Mouse (Mus musculus) left cerebral cortex, adult 11 months (tissue): Measurements from ENCODE around the gene Agbl4.

ENCODE experiments used
- DNase-seq: peaks from one replicate; pipeline ENCODE4 v3.0.0; 2022; ENCODE audit warnings: low spot score

The Agbl4 gene

GRCm38 (mm10) chr4:111447918-111448317 lies 1050.5 kb downstream of the Agbl4 start:
- no peak for DNase-seq

DNA sequence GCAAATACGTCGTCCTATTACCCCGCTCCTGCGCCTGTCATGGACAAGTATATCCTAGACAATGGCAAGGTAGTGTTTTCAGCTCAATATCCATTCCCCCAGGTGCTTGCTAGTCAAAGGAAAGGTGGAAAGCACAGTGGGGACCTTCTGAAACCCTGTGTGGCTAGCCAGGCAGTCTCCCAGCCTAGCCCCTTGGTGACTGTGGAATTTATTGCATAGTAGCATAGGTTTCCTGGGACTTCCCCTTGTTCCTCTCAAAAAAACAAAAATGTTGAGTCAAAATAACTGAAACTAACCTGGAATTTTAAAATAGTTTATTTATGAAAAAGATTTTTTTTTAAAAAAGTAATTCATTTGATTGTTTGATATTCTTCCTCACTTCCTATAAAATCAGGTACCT lies 1051.1 kb downstream of the Agbl4 start:
- no peak for DNase-seq

- DNase-seq: no peak
These were observed 1052.2 kb downstream of the Agbl4 start for GRCm38 (mm10) chr4:111449442-111450199.

DNA sequence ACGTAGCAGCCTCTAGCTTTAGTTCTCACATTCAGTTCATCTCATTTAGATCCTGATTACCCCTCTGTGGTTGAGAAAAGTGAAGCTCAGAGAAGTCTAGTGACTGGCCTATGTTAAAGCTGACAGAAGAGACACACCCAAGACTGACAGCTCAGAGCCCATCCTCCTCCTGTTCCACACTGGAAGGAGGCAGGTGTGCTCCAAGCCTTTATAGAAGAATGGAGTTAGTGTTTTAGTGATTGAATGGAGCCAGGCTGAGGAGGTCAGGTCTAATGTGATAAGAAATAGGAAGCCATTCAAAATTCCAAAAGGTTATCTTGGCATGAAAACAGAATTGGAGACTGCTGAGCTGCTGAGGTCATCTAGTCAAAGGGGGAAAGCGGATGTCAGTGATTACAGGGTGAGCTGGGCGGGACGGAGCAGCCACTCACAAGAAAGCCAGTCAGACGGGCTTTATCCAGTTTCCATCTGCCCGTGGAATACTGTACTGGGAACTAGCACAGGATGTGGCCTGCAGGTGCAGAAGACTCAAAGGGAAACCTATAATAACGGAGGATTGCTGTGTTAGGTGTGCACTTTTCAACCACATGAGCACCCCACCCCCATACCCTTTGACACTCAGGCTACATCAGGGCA lies 1053.9 kb downstream of the Agbl4 start:
- DNase-seq: no peak

- no peak for DNase-seq
These were observed 1054.7 kb downstream of the Agbl4 start for GRCm38 (mm10) chr4:111452192-111452591.

DNA sequence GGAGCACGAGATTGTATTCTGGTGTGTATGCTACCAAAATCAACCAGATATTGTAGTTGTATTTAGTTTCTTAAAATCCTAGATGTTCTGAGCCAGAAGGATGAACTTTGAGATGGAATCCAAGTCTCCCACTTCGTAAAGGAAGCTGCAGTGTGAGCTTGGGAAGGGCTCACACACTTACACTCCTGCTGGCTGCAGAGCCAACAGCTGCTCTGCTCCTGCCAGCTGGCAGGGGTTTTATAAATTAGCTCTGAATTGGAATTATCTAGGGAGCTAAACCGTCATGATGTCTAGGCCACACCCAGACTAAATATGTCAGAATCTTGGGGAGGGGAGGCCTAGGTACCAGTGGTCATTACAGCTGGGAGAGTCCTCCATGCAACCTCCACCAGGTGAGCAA lies 1055.8 kb downstream of the Agbl4 start:
- no peak for DNase-seq

DNA sequence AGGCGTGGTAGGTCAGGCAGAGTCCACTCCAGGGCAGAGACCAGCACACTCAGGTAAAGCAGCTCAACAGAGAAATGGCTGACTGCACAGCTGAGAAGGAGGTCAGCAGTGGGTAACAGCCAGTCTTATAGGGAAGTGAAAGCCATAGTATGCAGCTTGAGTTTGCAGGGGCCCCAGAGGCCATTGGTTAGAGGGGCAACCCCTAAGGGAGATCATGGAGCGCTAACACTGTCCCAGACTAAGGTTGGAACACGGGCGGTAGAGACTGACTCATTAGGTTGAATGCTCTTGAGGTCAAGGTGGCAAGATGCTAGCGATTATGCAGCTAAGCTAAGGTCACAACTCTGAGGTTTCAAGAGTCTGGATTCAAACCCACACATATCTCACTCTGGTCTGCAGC lies 1058.2 kb downstream of the Agbl4 start:
- no peak for DNase-seq

- DNase-seq: no peak
These were observed 1060.1 kb downstream of the Agbl4 start for GRCm38 (mm10) chr4:111457568-111457967.

DNA sequence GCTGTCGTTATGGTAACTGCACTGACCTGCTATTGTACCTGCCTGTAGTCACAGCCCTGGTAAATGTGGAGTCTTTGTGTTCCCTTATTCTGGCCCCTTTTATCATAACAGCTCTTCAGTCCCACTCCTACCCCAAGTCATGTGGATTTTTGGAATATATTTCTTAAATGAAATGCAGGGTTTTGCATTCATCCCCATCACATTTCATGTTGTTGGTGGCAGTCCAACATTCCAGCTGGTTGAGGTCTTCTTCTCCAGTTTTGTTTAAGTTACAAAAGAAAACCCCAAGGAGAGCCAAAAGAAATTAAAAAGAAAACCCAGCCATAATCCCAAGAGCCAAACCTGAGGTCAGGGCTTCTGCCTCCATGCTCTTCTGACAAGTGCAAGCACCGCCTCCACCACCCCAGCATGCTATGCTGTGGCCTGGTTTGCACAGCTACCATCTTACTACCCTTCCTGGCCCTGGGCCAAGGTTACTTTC lies 1069.9 kb downstream of the Agbl4 start:
- no peak for DNase-seq

- no peak for DNase-seq
These were observed 1070.3 kb downstream of the Agbl4 start for GRCm38 (mm10) chr4:111467796-111468195.

- no peak for DNase-seq
These were observed 1072.4 kb downstream of the Agbl4 start for GRCm38 (mm10) chr4:111469847-111470246.

DNA sequence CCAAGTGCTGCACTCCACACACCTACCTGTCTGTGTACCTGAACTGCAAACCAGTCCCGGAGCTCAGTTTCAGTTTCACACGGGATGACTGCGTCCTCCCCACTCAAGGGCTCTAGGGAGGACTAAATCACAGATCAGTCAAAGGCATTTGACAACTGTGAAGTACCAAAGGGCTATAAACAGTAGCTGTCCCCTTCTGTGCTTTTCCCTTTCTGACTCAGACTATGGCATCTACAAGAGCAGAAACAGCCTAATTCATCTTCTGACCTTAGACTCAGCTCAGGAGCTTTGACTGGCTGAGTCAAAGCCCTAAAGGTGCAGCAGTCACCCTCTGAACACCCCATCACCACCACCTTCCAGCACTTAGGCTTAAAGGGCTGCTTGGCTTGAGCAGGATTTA lies 1074.3 kb downstream of the Agbl4 start:
- DNase-seq: no peak

- DNase-seq: no peak
These were observed 1075.0 kb downstream of the Agbl4 start for GRCm38 (mm10) chr4:111472511-111472910.

DNA sequence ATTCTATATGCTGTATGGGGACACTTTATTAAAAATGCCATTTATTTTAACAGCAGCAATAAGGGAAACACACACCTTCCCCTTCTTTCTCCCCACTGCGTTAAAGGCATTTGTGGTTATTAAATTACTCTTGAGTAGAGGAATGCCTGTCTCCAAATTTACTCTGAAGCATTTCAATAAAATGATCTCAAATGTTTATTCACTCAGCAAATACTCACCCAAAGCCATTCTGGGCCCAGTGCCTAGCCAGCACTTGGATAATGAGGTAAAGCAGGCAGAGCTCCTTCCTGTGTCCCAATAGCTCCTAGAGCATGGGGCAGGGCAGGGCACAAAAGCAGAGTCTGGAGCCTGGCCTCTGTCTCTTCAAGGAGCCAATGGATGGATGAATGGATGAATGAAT lies 1075.6 kb downstream of the Agbl4 start:
- DNase-seq: no peak

DNA sequence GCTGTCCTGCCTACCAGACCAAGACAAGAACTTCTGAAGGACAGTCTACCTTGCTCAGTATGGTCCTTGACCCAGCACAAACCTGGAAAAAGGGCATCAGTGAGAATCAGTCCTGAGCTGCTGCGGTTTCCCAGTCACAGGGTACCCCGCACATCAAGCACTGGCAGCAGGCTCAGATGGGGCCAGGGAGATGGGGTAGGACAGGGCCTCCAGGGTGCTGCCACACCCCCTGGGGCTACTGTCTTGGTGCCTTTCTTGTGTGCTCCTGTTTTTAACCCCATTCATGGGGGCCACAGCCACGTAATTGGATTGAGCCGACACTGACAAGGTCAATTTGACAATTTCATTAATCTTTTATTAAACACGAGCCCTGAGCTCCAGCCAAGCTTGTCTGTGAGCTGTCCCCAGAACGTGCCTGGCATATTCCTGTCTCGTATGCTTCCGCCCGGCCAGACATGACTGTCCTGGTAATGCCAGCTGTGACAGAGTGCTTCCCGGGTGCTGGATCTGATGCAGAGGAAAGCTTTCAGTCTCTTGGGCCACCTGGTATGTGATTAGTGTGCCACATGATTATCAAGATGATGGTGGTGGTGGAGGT lies 1078.0 kb downstream of the Agbl4 start:
- DNase-seq: no peak

GRCm38 (mm10) chr4:111477507-111477906 lies 1080.0 kb downstream of the Agbl4 start:
- DNase-seq: no peak

- DNase-seq: no peak
These were observed 1086.0 kb downstream of the Agbl4 start for GRCm38 (mm10) chr4:111483499-111483898.

GRCm38 (mm10) chr4:111485189-111485588 lies 1087.7 kb downstream of the Agbl4 start:
- no peak for DNase-seq

DNA sequence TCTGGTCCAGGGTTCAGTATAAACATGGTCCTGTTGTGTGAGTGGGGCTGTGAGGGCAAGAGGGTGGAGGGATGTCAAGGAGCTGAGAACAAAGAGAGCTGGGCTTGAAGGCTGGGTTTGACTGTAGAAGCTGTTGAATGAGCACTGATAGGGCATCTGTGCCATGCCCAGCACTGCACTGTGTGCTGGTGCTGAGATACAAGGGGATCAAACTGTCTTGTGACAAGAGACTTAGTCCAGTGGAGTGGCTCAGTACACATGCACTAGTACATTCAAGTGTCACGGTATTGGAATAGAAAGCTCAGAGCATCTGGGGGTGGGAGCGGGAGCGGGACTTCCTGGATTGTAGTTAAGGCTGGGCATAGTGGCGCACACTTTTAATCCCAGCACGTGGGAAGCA lies 1088.7 kb downstream of the Agbl4 start:
- DNase-seq: no peak

DNA sequence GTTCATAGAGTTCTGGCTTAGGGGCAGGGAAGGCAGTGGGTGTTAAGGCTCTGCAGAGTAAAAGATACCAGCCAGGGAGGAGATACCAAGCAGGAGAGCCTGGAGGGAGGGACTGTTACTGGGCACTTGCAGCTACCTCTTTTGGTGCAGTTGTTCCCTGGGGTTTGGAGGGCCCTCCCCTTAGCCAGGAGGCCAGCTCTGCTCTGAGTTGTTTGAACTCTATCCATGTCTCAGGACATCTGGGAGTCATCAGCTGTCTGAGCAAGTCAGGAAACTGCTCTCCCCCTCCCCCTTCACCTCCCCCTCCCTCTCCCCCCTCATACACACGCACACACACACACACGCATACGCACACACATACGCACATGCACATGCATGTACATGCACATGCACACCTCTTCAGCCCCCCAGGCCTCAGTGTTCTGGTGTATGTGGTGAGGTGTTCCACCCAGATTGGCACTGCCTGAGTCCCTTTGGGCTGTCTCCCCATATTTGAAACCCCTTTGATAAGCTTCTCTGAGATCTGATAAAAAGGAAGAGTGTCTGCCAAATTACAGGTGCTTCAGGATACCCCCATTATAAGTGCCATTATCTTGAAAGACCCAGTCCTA lies 1089.9 kb downstream of the Agbl4 start:
- DNase-seq: no peak

GRCm38 (mm10) chr4:111493750-111494404 lies 1096.4 kb downstream of the Agbl4 start:
- no peak for DNase-seq

DNA sequence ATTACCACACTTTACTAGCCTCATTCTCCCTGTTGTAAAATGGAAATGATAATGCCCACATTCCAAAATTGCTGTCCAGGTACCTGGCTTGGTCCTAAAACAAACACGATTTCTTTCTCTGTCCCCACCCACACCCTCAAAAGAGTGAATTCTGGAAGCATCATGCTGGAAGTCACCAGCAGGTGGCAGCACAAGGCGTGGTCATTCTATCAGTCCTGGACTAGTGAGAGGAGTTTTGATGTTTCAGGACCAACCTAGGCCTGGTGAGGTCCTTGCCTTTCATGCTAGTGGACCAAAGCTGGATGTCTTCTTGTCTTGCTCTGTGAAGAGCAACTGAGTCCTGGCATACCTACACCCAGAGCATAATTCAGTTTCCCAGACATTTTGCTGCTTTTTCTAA lies 1098.5 kb downstream of the Agbl4 start:
- peak; percentile 42 for DNase-seq
